Mouse (Mus musculus): ENCODE results near the gene Rab35.

GRCm38 (mm10) chr5:115649699-115650098 lies 18.0 kb downstream of the Rab35 start:
- TF ChIP-seq CTCF (conservative IDR thresholded peaks at IDR 0.05; ENCODE audit: insufficient read depth, insufficient read length, low read depth, low read length) (no peak), POLR2A (IDR thresholded peaks at IDR 0.05; ENCODE audit: low read depth, low read length) (no peak)
